Mouse (Mus musculus) left cerebral cortex, postnatal 4 days (tissue): ENCODE measurements around the gene Rbm4. TPM values are rescaled to one million over a fixed set of nuclear protein-coding genes. Genes with fewer than 3 reads are reported as not detected.
A peak's percentile ranks its signal among the peaks of the same experiment; 100 is the strongest.
"Not testable (repeated sequence)": the region's sequence is repeated elsewhere in the genome, so short reads cannot be mapped to it uniquely, and the experiment has no call there.

Experiments used
- DNase-seq: peaks from one replicate; pipeline ENCODE4 v3.0.0-alpha.2; 2022
- intact Hi-C: fragments of 180-260 bp; cut with DNase I; formaldehyde crosslinking; loops from one replicate; pipeline ENCODE4 v1.15.1; 2025
- total RNA-seq, 2 experiments: library from RNA; stranded (reverse); gene quantifications; 2 replicates each; pipeline ENCODE4 v1.2.3; 2021

Gene Rbm4
- total RNA-seq, 2 experiments from 2014 or later, result 76.1 to 80.4 TPM

DNA sequence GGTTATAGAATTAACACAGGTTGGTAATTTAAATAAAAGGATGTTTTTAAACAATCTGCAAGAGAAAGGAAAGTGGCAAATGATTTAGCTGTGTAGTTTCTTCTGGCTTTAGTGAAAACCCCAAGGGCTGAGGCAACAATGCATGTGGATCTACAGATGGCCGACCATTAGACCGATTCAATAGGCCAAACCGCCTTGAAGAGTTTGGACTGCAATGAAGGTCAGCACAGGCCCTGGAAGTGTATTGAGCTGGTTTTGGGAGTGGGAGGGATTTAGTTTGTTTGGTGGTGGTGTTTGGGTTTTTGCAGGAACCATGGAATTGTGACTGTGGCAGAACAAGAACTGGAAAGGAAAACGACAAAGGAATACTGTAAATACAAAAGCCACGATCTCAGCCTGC, 5.4 kb upstream of the Rbm4 start:
- DNase-seq, result no peak
- intact Hi-C loops, result no loop called here

DNA sequence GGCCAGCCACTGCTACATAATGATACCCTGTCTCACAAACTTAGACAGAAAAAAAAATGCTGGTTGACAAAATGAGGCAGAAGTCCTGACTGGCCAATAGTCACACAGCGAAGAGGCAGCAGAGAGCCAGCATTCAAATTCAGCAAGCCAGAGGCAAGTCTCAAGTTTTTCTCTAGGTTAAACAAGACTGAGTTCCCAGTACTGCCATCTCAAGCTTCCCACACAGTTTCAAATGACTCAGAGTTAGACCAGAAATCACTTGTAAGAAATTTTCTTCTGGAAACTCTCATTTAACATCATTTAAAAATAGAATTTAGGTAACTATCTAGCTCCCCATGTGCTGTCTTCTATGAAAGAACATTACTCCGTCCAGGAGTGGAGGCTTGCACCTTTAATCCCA, 4.1 kb upstream of the Rbm4 start:
- intact Hi-C loops, result no loop called here
- DNase-seq, result no peak

DNA sequence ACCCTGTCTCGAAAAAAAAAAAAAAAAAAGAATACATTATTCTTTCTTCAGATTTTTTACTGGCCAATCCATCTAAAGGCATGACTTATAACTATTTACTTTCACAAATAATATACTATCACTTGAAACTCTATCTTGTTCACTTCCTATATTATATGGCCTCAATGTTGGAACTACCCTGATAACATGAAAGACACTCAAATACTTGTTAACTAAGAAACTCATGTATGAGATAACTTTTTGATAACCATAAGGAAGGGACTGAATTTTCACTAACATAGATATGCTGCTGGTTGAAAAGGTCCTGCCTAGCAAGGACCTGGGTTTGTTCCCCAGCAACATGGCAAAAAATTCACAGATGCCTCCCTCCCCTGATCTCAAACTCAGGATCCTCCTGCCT, 2.2 kb upstream of the Rbm4 start:
- intact Hi-C loops, result no loop called here
- DNase-seq, result no peak

DNA sequence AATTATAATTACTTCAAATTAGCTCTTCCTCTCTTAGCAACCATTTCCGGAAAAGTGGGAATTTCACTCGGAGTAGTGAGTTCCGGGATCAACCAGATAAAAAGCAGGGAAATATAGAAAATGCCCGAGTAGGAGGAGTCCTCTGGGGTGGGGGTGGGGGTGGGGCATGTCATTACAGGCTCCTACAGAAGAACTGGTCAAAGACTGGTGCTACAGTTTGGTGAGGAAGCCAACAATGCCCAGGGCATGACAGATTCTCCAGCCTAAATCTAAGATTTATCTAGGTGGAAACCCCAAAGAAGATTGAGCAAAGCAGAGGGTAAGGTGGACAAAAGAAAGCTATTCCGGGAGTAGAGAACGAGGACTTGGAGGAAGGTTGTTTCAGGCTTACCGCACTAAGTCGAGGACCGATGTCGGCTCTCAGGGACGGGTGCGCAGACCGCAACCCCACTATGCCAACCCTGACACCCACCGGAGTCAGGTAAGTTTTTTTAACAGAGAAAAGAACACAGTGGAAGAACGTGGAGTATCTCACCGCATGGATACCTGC, 345 bp downstream of the Rbm4 start:
- intact Hi-C loops, result no loop called here
- DNase-seq, result no peak

DNA sequence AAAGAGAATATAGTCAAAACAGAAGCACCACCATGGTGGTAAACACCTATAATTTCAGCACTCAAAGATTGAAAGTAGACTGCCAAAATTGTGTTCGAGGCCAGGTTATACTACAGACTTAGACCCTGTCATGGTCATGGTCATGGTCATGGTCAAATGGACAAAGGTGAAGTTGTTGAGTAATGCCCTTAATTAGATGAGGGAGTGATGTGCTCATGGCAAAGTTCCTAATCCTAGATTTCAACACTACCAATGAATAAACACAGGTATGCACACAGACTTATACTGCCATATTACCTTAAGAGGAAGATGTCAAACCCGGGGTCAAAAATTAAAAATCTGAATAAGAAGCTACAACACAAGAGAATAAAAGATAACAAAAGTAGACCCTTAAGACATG, 7.4 kb downstream of the Rbm4 start:
- intact Hi-C loops, result no loop called here
- DNase-seq, result no peak

DNA sequence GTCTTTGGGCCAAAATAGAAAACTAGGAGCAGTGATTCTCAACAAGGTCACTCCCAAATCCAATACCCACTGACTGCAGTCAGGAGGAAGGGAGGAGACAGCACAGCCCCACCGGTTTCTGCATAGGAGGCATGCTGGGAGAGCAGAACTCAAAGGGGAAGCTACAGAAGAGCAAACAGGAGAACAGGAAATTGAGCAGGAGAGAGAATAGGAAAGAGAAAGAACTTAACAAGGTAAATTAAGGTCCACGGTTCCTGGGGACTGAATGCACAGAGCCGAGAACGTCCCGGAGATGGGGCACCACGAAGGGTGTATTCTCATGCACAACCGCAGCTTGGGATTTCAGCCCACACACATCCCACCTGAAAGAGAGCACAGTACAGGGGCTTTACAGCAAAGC, 8.5 kb downstream of the Rbm4 start:
- DNase-seq, result no peak
- intact Hi-C loops, result no loop called here

DNA sequence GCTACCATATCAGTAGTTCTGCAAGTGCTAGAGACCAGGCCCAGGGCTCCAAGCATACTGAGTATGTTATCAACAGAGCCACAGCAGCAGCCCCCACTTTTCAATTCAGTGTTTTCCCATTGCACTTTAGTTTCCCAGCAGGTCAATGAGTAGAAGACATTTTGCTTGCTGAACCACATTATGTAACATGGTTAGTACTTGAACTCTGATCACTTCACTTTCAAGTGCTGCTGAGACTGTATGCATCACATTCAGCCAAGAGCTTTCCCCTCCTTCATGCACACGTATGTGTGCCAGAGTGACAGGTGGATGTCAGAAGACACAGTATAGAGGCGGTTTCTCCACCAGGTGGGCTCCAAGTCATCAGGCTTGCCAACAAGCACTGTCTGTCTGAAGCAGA, 10.8 kb downstream of the Rbm4 start:
- intact Hi-C loops, result no loop called here
- no peak for DNase-seq

DNA sequence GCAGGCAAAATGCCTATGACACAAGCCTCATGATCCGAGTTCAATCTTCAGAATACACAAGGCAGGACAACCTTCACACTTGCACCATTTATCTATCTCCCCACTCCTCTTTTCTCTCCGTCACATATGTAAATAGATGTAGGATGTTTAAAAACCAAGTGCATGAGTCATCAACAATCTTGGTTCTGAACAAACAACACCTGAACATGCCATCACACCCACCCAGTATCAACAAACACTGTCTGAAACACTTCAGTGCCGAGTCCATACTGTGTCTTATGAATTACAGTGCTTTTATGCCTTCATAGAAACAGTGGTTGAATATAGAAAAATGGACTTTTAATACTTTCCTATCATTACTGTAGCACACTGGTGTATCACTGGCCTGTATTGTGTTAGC, 20.9 kb downstream of the Rbm4 start:
- intact Hi-C loops, result no loop called here
- no peak for DNase-seq

DNA sequence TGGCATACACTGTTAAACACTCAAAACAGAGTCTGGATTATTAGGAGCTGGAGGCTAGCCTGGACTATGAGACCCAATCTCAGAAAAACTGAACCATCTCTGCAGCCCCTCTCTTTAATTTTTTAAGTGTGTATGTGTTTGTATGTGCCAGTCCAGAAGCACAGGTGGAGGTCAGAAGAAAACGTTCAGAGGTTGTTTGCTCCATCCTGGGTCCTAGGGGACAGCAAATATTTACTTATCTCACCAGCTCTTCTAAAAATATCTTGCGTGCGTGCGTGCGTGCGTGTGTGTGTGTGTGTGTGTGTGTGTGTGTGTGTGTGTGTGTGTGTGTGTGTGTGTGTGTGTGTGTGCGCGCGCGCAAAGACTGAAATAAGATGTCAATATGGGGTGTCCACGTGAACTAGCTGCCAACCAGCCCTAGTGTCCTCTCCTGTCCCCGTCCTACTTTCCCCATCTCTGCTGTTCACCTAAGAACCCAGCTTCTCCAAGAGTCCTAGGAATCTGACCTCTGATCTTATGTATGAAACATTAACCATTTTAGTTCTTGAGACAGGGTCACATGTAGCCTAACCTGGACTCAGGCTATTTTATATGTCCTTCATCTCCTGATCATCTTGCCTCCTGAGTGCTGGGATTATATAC, 26.1 kb downstream of the Rbm4 start:
- DNase-seq, result no peak
- intact Hi-C loops, result no loop called here

DNA sequence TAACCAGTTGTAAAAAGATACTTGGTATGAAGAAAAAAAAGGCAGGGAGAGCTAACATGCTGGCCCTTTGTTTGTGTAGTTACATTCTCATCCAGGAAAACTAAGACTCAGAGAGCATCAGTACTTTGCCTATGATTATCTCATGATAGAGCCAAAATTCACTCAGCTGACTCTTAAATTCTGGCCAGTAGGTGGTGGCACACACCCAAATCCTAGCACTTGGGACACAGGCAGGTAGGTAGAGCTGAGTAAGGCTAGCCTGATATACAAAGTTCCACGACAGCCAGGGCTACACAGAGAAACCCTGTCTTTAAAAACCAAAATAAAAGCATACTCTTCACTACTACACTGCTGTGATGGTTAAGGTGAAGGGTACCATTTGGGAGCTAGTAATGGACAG, 30.8 kb downstream of the Rbm4 start:
- intact Hi-C loops, result no loop called here
- no peak for DNase-seq

DNA sequence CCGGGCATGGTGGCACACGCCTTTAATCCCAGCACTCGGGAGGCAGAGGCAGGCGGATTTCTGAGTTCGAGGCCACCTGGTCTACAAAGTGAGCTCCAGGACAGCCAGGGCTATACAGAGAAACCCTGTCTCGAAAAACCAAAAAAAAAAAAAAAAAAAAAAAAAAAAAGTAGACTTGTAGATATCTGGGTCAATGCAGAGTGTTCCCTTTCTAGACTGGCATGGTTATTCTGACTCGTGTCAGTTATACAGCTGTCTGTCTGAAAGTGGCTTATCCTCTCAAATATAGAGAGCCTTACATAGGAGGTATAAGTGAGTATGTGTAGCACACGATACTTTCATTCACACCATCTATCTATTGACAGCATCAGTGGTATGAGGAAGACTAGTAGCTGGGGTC, 33.2 kb downstream of the Rbm4 start:
- intact Hi-C loops, DNase-seq: not testable (repeated sequence)

DNA sequence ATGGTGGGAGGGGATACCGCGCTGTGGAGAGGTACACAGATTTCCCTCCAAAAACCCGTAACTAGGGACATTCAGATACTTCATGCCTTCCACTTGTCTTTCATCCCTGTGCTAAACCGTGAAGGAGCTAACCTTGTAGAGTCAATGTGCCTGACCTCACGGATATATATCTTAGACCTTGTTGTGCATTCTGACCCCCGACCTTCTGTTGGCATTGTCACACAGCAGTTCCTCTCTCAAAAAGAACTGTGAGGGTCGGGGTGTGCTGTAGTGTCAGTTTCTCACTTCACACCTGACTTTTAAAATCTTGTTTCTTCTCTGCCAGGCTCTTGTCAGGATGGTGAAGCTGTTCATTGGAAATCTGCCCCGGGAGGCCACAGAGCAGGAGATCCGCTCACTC, 36.8 kb downstream of the Rbm4 start:
- intact Hi-C loops, result loop anchor here (5.0 kb wide), 1 partner anchor 150 kb away; the partner anchor contains the start of gene Bbs1
- no peak for DNase-seq

DNA sequence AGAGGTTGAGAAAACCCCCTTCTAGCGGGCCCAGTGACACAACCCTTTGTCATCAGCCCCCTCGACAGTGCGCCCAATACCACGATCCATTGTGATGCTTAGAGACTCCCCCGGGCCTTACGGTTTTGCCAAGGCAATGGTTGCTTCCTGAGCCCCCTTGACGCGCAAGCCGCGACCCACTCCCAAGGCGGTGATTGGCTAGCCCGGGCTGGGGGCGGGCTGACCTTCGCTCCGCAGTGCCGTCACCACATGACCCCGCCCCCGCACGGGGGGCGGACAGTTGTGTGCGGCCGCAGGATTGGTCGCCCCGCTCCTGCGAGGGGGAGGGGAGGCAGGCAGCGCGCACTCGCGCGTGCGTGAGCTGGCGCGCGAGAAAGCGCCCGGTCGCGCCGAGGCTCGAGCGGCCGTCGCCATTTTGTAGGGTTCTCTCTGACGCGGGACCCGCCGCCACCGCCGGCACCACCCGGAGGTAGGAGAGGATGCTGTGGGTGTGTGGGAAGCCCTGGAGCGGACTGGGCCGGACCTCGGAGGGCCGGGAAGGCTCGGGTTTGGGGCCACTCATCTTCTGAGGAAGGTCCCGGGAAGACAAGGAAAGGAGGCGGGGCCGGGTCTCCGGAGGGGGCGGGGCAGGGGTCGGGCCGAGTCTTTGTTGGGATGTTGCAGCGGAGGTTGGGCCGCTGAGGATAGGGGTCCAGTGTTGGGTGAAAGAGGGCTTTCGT, 37.3 kb downstream of the Rbm4 start, which contains the start of gene Rbm4b:
TSS of gene Rbm4b (plus strand) at position 305 of the 719 bp plus-strand sequence.
- intact Hi-C loops, result loop anchor here (5.0 kb wide), 1 partner anchor 151 kb away; the partner anchor contains the start of gene Bbs1
- peak; percentile 100 for DNase-seq

DNA sequence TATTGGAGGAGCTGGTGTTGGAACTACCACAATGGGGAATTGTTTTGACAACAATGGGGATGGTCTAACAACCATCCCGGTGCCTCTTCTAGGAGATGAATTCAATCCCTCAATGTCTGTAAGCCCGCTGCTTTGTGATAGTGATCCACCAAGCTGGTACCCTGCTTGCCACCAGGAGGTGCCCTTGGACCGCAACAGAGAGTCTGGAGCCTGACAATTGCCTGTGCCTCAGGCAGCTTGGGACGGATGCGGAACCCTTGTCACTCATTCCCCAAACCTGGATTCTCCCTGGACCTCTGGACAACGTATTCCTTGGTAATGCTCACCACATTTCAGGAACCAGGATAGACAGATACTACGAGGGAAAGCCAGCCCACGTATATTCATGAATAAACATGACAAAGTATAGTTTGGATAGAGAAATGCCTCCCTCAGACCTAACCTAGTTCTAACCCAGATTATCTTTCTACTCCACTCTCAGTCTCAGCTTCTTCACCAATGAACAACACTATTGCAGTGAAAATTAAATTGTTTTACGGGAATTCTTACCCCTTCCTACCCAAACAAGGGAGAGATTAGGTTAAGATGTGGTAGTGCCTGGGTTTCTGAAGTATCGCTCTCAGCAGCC, 38.0 kb downstream of the Rbm4 start:
- DNase-seq, result peak; percentile 93
- intact Hi-C loops, result loop anchor here (5.0 kb wide), 1 partner anchor 152 kb away; the partner anchor contains the start of gene Bbs1

DNA sequence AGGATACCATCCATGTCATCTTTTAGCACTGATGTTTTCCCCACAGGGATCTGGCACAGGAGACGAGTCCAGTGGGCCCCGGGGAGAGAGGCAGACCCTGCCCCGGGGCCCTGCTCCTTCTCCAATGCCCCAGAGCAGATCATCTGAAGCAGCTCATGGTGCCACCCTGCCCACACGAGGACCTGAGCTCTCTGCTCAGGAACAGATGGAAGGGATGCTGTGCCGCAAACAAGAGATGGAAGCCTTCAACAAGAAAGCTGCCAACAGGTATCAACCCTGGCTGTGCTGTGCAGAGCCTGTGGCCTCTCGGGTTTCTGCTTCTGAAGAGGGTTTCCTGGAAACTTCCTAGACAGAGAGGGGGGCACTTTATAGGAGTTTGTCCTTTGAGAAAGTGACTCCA, 43.7 kb downstream of the Rbm4 start:
- intact Hi-C loops, result no loop called here
- DNase-seq, result no peak

DNA sequence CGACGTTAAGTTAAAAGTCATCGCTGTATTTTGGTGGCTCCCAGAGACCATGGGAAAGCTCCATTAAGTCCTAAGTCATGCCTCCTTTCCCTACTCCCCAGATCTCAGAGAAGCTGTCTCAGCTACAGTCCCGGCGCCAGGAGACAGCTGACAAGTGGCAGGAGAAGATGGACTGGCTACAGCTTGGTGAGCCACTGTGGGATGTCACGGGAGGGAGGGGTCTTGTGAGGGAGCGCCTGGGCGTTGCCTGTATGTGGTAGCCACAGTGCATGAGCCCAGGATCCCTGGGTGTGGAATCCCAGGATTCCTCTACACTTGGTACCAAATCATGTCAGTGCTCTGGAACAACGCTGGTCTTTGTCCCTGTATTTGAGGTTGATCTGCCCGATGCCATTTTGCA, 45.2 kb downstream of the Rbm4 start:
- no peak for DNase-seq
- intact Hi-C loops, result no loop called here

DNA sequence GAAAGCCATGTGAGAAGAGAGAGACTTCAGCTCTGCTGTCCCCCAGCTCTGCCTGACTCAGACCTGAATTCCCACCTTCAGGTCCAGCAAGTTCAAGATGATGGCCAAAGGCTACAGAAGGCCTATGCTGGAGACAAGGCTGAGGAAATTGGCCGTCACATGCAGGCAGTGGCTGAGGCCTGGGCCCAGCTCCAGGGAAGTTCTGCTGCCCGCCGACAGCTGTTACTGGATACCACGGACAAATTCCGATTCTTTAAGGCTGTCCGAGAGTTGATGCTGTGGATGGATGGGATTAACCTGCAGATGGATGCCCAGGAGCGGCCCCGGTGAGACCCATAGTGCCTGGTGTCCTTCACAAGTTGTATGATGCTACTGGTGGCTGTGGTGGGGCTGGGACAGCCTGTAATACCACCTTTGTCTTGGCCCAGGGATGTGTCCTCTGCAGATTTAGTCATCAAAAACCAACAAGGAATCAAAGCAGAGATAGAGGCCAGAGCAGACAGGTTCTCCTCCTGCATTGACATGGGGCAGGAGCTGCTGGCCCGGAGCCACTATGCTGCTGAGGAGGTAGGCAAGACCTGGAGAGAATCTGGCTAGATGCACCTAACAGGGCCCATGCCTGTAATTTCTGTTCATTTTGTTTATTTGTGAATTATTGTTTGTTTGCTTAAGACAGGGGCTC, 45.9 kb downstream of the Rbm4 start:
- intact Hi-C loops, result no loop called here
- DNase-seq, result no peak

DNA sequence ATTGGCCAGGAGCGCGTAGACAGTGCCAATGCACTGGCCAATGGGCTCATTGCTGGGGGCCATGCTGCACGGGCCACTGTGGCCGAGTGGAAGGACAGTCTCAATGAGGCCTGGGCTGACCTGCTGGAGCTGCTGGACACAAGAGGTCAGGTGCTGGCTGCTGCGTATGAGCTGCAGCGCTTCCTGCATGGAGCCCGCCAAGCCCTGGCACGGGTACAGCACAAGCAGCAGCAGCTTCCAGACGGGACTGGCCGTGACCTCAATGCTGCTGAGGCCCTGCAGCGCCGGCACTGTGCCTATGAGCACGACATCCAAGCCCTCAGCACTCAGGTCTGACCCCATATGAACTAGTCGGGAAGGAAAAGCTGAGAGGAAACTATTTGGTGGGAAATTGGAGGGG, 47.1 kb downstream of the Rbm4 start:
- DNase-seq, result peak; percentile 68
- intact Hi-C loops, result no loop called here

DNA sequence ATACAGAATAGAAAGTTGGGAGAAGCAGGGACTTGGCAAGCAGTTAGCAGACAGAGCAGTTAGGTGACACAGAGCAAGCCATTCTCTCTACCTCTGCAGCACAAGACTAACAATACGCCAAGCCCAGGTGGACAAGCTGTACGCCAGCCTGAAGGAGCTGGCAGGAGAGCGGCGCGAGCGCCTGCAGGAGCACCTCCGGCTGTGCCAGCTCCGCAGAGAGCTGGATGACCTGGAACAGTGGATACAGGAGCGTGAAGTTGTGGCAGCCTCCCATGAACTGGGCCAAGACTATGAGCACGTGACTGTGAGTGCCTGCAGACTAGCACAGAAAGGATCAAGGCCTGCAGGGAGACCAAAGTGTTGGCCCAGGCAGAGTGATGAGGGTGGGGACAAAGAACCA, 48.0 kb downstream of the Rbm4 start:
- intact Hi-C loops, result no loop called here
- DNase-seq, result no peak

DNA sequence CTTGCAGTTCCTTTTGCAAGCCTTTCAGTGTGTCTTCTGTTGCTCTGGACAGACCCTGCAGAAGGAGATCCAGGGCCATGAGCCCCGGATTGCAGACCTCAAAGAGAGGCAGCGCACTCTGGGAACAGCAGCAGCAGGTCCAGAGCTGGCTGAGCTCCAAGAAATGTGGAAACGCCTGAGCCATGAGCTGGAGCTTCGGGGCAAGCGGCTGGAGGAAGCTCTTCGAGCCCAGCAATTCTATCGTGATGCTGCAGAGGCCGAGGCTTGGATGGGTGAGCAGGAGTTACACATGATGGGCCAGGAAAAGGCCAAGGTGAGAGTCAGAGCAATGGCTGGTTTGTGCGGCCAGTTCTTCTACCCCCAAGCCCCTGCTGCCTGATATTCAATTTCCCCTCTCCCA, 48.6 kb downstream of the Rbm4 start:
- DNase-seq, result peak; percentile 60
- intact Hi-C loops, result no loop called here

DNA sequence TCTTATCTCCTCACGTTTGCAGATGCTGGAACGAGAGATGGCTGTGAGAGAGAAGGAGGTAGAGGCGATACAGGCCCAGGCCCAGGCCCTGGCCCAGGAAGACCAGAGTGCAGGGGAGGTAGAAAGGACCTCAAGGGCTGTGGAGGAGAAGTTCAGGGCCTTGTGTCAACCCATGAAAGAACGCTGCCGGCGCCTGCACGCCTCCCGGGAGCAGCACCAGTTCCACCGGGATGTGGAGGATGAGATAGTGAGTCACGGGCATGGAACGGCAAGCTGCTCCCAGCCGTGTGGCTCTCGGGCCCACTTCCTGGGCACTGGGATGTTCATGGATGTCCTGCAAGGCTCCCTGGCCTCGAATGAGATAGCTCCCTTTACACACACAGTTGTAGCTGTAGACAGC, 49.7 kb downstream of the Rbm4 start:
- intact Hi-C loops, result loop anchor here (5.0 kb wide), 2 partner anchors 117 to 247 kb away; partner anchors contain the start of genes 2010003K11Rik and Rce1
- no peak for DNase-seq
